Mouse (Mus musculus) ES-Bruce4 (cell line): ENCODE data around the gene E2f6. TPM values are rescaled to one million over a fixed set of nuclear protein-coding genes. Genes with fewer than 3 reads are reported as not detected.

ENCODE experiments used
- H3K27ac ChIP-seq: 2 replicates; pipeline ENCODE4 v1.5.1; 2012; ENCODE audit warnings: low read length, inconsistent platforms; ENCODE audit not compliant: insufficient read depth
- H3K27me3 ChIP-seq: 2 replicates; pipeline ENCODE4 v1.6.1; 2012; ENCODE audit warnings: mild to moderate bottlenecking, low read length, inconsistent platforms; ENCODE audit not compliant: control insufficient read depth, poor library complexity, insufficient read depth, severe bottlenecking
- H3K36me3 ChIP-seq: 2 replicates; pipeline ENCODE4 v1.6.1; 2012; ENCODE audit warnings: inconsistent platforms, mild to moderate bottlenecking, low read length, moderate library complexity; ENCODE audit not compliant: control insufficient read depth, poor library complexity, insufficient read depth, severe bottlenecking
- H3K4me1 ChIP-seq: one replicate; pipeline ENCODE4 v1.8.1; 2011; ENCODE audit warnings: low read length; ENCODE audit not compliant: control insufficient read depth, insufficient read depth
- H3K4me3 ChIP-seq: 2 replicates; pipeline ENCODE4 v1.5.1; 2011; ENCODE audit warnings: low read depth, mild to moderate bottlenecking, low read length
- H3K9ac ChIP-seq: 2 replicates; pipeline ENCODE4 v1.6.1; 2012; ENCODE audit warnings: low read depth, mild to moderate bottlenecking, inconsistent platforms; ENCODE audit not compliant: poor library complexity, severe bottlenecking
- H3K9me3 ChIP-seq: replicated peaks from 2 replicates; pipeline ENCODE4 v1.6.1; 2012; ENCODE audit warnings: mild to moderate bottlenecking, low read length, inconsistent platforms; ENCODE audit not compliant: control insufficient read depth, poor library complexity, insufficient read depth, severe bottlenecking
- CTCF ChIP-seq: IDR thresholded peaks from one replicate; pipeline ENCODE4 v1.8.1; 2011; ENCODE audit warnings: low read depth, low read length
- EP300 ChIP-seq: IDR thresholded peaks from 2 replicates; pipeline ENCODE4 v1.6.1; 2011; ENCODE audit warnings: low read depth, low read length; ENCODE audit not compliant: insufficient read depth
- POLR2A ChIP-seq: IDR thresholded peaks from one replicate; pipeline ENCODE4 v1.8.1; 2011; ENCODE audit warnings: low read length; ENCODE audit not compliant: insufficient read depth
- polyA plus RNA-seq: library from polyadenylated mRNA; stranded (reverse); fragments of >200 nt; gene quantifications from 2 replicates; pipeline ENCODE4 v1.2.4, GENCODE M21; 2011; ENCODE audit warnings: low read depth; ENCODE audit not compliant: missing spikeins, insufficient read depth, insufficient read length

E2f6 gene
- polyA plus RNA-seq, 1 experiment: 22.2 TPM

GRCm38 (mm10) chr12:16855632-16856305, 45.0 kb downstream of the E2f6 start:
- TF ChIP-seq CTCF (no peak), EP300 (no peak), POLR2A (no peak)
- Histone ChIP-seq H3K27me3 (no peaks in the 10 kb centered on the region; the same call in 1 of the 2 replicates), H3K27ac (no peak overlapping the region), H3K4me1 (peaks cover 5% of the 10 kb centered on the region), H3K9ac (no peak overlapping the region), H3K4me3 (no peak overlapping the region), H3K9me3 (no peaks in the 10 kb centered on the region), H3K36me3 (no peaks in the 10 kb centered on the region)

- H3K27ac ChIP-seq: no peak overlapping the region
- H3K9ac ChIP-seq: no peak overlapping the region
- H3K4me1 ChIP-seq: peaks cover 3% of the 10 kb centered on the region
- H3K27me3 ChIP-seq: no peaks in the 10 kb centered on the region; the same call in 1 of the 2 replicates
- H3K36me3 ChIP-seq: no peaks in the 10 kb centered on the region
- H3K9me3 ChIP-seq: no peaks in the 10 kb centered on the region
- H3K4me3 ChIP-seq: no peak overlapping the region
- no peak for TF ChIP-seq POLR2A
- no peak for TF ChIP-seq CTCF
- TF ChIP-seq EP300: no peak
Measured at GRCm38 (mm10) chr12:16856306-16856679, 45.5 kb downstream of the E2f6 start.

GRCm38 (mm10) chr12:16858081-16858480, 47.3 kb downstream of the E2f6 start:
- Histone ChIP-seq H3K4me1 (peaks cover 3% of the 10 kb centered on the region), H3K36me3 (no peaks in the 10 kb centered on the region), H3K27me3 (no peaks in the 10 kb centered on the region; the same call in 1 of the 2 replicates), H3K4me3 (no peak overlapping the region), H3K9me3 (no peaks in the 10 kb centered on the region), H3K27ac (no peak overlapping the region), H3K9ac (no peak overlapping the region)
- TF ChIP-seq CTCF: no peak
- TF ChIP-seq EP300: no peak
- TF ChIP-seq POLR2A: no peak

- Histone ChIP-seq H3K4me3 (no peak overlapping the region), H3K27me3 (no peaks in the 10 kb centered on the region; the same call in 1 of the 2 replicates), H3K9me3 (no peaks in the 10 kb centered on the region), H3K27ac (no peak overlapping the region), H3K4me1 (no peaks in the 10 kb centered on the region), H3K36me3 (no peaks in the 10 kb centered on the region), H3K9ac (no peak overlapping the region)
- no peak for TF ChIP-seq EP300
Measured at GRCm38 (mm10) chr12:16859781-16860180, 49.0 kb downstream of the E2f6 start.

- Histone ChIP-seq H3K4me1 (no peaks in the 10 kb centered on the region), H3K27me3 (no peaks in the 10 kb centered on the region), H3K9me3 (no peaks in the 10 kb centered on the region), H3K9ac (no peak overlapping the region), H3K27ac (no peak overlapping the region), H3K36me3 (no peaks in the 10 kb centered on the region), H3K4me3 (no peak overlapping the region)
- TF ChIP-seq POLR2A (no peak), EP300 (no peak), CTCF (no peak)
Measured at GRCm38 (mm10) chr12:16860533-16860932, 49.8 kb downstream of the E2f6 start.

GRCm38 (mm10) chr12:16860961-16861360, 50.2 kb downstream of the E2f6 start:
- no peak overlapping the region for H3K27ac ChIP-seq
- H3K36me3 ChIP-seq: no peaks in the 10 kb centered on the region
- no peak overlapping the region for H3K4me3 ChIP-seq
- no peaks in the 10 kb centered on the region for H3K4me1 ChIP-seq
- H3K27me3 ChIP-seq: no peaks in the 10 kb centered on the region
- TF ChIP-seq CTCF (no peak), EP300 (no peak), POLR2A (no peak)
- no peaks in the 10 kb centered on the region for H3K9me3 ChIP-seq
- H3K9ac ChIP-seq: no peak overlapping the region
